Mouse (Mus musculus) c-Kit-negative CD71-positive TER-119-positive erythroid progenitor cells, embryonic 14.5 days (primary cell): ENCODE results near the gene Otud7a.
"Not testable (repeated sequence)": the region's sequence is repeated elsewhere in the genome, so short reads cannot be mapped to it uniquely, and the experiment has no call there.

ENCODE experiments used
- DNase-seq: peaks from one replicate; pipeline ENCODE4 v3.0.0-alpha.2; 2013; ENCODE audit warnings: low read depth, low spot score

Gene Otud7a

DNA sequence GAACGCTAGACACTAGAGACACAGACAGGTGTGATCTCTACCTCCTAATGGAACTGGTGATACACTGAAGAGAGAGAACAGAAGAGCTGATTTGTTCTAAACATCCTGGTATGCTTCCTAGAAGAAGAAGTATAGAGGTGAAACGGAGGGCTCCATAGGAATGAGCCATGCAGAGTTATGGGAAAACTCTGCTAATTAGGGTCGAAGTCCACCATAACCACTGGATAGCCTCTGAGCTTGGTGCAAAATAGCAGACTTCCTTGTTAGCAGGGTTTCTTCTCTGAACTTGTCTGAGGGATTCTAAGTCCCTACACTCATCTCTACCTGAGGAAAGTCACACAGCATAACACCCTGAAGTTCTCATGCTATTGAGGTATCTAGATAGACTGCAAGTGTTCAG, 114.4 kb downstream of the Otud7a start:
- no peak for DNase-seq

DNA sequence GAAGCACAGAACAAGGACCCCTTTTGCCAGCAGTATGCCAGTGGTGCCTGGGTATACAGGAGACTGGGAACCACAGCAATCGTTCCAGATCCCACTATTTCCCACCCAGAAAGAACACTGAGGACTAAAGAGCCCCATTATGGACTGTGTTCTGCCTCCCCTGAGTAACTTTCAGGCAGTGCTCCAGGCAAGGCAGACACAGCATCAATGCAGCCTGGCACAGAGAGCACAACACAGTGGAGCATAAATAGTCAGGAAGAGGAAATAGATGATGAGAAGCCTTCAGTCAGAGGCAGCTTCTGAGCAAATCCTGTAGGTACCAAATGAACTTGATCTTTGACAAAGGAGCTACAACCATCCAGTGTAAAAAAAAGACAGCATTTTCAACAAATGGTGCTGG, 115.1 kb downstream of the Otud7a start:
- no peak for DNase-seq

GRCm38 (mm10) chr7:63583310-63583709, 138.8 kb downstream of the Otud7a start:
- DNase-seq, result no peak

DNA sequence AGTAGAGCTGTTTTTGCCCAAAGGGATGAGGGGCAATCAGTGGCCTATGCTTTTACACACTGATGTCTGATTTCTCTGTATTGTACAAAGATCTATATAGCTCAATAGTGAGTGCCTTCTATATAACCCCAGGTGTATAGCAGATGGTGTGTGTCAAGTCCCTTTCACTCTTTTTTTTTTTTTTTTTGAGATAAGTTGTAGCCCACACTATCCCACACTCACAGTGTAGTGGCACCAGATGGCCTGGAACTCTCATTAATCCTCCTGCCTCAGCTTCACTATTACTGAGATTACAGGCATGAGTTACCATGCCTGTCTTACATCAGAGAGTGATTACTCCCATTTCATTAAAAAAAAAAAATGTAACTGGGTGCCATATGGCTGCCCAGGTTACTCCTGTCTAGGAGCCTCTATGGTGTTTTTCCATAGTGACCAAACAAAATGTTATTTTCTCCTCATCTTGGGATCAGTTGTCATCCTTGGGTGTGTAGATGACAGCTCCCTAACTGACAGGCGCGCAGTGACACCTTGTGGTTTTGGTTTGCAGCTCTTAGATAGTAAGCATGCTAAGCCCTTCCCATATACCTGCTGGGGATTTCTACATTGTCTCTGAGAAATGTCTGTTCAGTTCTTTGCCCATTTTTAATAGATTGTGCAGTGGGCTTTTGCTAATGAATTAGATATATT, 141.8 kb downstream of the Otud7a start:
- no peak for DNase-seq

- DNase-seq, result no peak
These were observed 145.8 kb downstream of the Otud7a start for GRCm38 (mm10) chr7:63590305-63590704.

GRCm38 (mm10) chr7:63591322-63591721, 146.8 kb downstream of the Otud7a start:
- no peak for DNase-seq

GRCm38 (mm10) chr7:63592061-63592460, 147.5 kb downstream of the Otud7a start:
- no peak for DNase-seq

DNA sequence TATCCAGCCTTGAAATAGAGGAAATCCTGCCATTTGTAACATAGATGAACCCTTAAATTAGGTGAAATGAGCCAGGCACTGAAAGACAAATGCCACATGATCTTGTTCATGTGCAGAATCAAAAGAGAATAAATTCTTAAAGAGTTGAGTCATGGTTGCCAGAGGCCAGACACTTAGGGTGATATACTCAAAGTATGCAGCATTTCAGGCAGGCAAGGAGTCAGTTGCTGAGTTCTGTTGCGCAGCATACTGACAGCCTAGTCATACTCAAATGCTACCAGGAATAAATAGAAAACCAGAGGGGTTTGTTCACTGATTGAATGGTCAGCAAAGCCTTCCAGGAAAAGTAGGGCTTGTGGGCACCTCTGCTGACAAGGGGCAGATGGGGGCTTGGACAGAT, 160.3 kb downstream of the Otud7a start:
- no peak for DNase-seq

- DNase-seq, result no peak
These were observed 172.5 kb downstream of the Otud7a start for GRCm38 (mm10) chr7:63617018-63617417.

- DNase-seq, result no peak
These were observed 176.3 kb downstream of the Otud7a start for GRCm38 (mm10) chr7:63620776-63621340.

DNA sequence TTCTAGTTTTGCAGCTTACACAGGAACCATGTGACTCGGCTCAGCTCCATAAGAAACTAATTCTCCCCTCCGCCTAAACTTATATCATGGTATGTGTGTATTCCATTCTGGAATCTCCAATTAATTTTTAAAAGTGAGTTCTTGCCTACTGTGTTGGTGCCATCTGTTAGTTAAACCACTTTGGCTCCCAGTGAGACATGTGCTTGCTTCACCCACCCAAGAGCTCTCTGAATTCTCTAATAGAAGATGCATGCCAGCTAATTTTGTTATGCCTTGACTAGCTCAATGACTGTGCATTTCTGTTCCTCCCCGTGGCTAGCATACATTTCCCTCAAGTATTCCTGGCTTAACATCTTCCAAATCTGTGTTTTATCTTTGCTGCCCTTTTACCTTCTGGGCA, 193.1 kb downstream of the Otud7a start:
- DNase-seq, result no peak

DNA sequence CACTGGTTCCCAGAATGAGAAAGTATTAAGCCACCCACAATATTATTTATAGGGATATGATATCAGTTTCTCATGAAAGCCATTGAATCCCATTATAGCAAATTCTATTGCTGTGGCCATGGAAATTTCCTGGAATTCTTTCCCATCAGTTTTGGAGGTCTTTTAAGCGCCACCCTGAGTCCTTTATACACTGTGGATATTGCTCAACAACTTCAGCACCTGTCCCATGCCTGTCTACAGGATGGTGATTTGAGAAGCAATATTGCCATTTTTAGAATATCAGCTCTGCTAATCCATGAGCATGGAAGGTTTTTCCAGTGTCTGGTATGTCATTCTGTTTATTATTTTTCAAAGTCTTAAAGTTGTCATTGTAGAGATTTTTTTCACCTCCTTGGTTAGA, 199.5 kb downstream of the Otud7a start:
- DNase-seq, result no peak

DNA sequence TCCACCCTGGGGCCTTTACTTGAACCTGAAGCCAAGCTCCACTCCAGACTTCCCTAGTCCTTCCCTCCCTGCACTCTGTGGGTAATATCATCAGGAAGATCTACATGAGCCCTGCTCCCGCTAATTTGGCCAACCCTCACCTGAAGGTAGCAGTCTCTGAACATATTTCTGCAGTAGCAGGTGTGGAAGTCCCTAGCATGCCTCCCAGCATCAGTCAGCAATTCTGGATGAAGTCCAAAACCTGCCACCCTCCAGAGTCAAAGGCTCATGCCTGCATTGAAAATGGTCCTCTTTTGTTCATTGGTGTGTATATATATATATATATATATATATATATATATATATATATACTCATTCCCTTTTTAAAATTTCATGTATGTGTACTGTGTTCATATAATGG, 202.6 kb downstream of the Otud7a start:
- no peak for DNase-seq

DNA sequence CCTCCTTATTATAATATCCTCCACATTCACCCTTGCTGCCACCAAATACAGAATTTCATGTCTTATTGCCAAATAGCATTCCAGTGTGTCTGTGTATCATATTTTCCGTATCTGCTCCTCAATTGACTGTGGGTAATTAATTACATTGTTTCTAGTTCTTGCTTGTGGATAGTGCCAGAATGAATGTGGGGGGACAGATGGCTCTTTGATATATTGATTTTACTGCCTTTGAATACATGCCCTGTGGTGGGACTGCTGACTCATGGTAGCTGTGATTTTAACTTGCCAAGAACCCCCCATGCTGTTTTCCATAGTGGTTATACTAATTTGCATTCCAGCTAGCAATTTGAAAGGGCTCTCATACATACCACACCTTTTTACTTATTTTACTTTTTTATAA, 215.7 kb downstream of the Otud7a start:
- no peak for DNase-seq

DNA sequence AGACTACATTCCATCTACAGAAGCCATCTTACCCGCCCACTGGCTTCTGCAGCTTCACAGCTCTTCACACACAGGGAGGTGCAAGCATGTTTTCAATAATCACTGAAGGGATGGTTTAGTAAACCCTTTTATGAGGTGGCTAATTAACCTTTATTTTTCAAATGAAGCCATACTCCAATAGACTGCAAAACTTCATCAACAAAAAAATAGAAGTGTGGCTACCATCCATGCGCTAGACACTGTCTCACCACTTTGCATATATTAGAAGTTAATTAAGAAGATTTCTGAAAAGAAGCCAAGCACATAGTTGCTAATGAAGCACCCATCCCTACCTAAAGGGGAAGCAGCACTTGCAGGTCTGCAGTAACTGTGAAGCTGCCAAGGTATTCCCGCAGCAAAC, 218.2 kb downstream of the Otud7a start:
- DNase-seq, result no peak

DNA sequence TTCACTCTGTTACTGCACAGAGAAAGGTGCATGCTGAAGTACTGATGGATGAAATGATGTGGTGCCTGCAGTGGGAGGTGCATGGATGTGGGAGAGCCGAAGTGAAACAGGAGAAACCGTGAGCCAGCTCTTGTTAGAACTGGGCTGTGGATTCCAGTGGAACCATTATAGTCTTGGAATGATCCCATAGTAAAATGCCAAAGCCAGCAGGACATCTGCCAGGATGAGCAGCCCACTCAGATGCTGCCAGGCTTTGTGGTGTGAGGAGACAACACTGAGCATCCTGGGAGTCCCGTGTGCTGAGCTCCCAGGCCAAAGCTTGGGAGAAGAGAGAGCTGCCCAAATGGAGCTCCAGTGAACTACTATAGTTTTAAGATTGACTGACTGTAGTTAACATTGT, 220.9 kb downstream of the Otud7a start:
- no peak for DNase-seq

DNA sequence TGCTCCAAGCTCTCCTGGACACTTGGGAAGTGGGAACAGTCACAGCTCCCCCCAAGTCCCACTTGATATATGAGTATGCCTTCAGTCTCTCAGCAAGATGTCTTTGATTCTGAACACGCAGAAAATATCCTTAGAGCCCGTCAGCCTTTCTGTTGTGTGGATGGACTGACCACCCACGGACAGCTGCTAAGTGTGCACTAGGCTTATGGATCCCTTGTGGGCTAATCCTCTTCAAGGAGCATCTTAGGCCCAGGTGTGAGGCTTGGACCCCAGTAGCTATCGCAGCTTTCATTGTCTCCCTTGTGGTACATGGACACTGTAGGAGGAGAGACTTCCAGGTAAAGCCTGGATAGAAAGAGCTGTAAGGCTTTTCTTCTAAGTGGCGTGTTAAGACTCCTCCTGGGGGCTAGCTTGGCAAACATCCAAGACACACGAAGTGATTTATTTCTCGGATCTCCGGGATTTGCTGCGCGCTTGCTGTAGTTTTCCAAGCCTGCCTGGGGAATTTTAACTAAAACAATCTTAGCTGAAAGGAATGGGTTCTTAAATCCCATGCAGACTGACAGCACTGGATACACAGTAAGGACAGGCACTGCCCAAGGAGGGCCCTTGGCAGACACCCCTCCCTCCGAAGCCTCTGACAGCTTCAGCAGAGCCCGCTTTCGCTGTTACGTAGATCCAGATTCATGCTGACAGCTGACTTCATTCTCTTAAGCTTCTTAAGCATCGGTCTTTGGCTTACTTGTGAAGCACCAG, 223.6 kb downstream of the Otud7a start:
- DNase-seq, result no peak

DNA sequence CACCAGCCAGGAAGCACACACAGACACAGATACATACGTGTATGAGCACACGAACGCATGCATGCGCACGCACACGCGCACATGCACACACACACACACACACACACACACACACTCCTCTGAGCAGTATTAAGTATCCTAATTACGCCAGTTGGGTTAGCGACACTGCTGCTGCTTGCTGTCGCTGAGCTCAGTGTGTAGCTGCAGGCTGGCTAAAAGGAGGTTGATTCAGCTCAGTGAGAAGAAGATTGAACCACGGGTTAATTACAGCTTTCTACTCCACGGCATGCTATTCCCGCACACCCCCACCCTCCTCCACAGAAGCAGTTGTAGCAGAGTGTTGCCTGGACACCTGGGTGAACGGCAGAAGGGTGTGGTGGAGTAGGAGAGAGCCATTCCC, 224.4 kb downstream of the Otud7a start:
- DNase-seq, result no peak

DNA sequence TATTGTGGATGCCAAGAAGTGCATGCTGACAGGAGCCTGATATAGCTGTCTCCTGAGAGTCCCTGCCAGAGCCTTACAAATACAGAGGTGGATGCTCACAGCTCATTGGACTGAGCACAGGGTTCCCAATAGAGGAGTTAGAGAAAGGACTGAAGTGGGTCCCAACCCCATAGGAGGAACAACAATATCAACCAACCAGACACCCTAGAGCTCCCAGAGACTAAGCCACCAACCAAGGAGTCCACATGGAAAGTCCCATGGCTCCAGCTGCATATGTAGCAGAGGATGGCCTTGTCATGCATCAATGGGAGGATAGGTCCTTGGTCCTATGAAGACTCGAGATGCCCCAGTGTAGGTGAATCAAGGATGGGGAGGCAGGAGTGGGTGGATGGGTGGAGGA, 226.4 kb downstream of the Otud7a start:
- not testable (repeated sequence) for DNase-seq

- no peak for DNase-seq
These were observed 227.4 kb downstream of the Otud7a start for GRCm38 (mm10) chr7:63671904-63672303.

DNA sequence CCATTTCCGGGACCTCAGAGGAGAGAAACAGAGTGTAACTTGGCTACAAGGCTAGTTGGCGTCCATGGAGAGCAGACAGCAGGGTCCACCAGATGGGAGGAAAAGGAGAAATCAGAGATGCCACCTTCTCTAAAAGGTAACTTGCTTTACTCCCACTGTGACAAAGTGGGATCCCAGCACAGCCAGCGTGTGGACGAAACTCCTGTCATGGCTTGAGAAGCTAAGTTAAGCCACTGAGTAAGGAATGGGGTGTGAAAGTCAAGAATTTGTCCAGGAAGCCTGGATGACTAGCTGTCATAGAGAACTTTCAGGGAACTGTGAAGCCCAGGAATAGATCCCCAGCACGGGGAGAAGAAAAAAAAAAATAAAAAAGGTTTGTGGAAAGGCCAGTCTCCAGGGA, 232.1 kb downstream of the Otud7a start:
- no peak for DNase-seq

- DNase-seq, result no peak
These were observed 232.6 kb downstream of the Otud7a start for GRCm38 (mm10) chr7:63677149-63677548.

GRCm38 (mm10) chr7:63687056-63687455, 242.5 kb downstream of the Otud7a start:
- no peak for DNase-seq
